Mouse (Mus musculus) hindbrain, embryonic 11.5 days (tissue): ENCODE data around the gene Wbp1. TPM values are rescaled to one million over a fixed set of nuclear protein-coding genes. Genes with fewer than 3 reads are reported as not detected.
"Not testable (repeated sequence)": the region's sequence is repeated elsewhere in the genome, so short reads cannot be mapped to it uniquely, and the experiment has no call there.

Experiments
- ATAC-seq: fragments of 200-750 bp; cut with Nextera tagmentation; 2 replicates; pipeline ENCODE4 v1.8.0; 2017; ENCODE audit warnings: mild to moderate bottlenecking, moderate TSS enrichment, moderate library complexity; ENCODE audit not compliant: low FRiP score
- DNase-seq: peaks from one replicate; pipeline ENCODE4 v3.0.0-alpha.2; 2015; ENCODE audit warnings: low spot score
- H3K27ac ChIP-seq: fragments of 300-500 bp; sonication (generic); 2 replicates; pipeline ENCODE4 v1.5.1; 2014; ENCODE audit warnings: mild to moderate bottlenecking, low read depth, low read length
- H3K27me3 ChIP-seq: fragments of 300-500 bp; sonication (generic); 2 replicates; pipeline ENCODE4 v1.6.1; 2014; ENCODE audit warnings: mild to moderate bottlenecking, low read length, moderate library complexity, mixed read lengths; ENCODE audit not compliant: control insufficient read depth, insufficient read depth
- H3K36me3 ChIP-seq: fragments of 300-500 bp; sonication (generic); 2 replicates; pipeline ENCODE4 v1.6.1; 2014; ENCODE audit warnings: mild to moderate bottlenecking, low read length, moderate library complexity, mixed read lengths; ENCODE audit not compliant: control insufficient read depth, insufficient read depth
- H3K4me1 ChIP-seq: fragments of 300-500 bp; sonication (generic); replicated peaks from 2 replicates; pipeline ENCODE4 v1.6.1; 2014; ENCODE audit warnings: low read length, mixed read lengths; ENCODE audit not compliant: control insufficient read depth, insufficient read depth
- H3K4me2 ChIP-seq: fragments of 300-500 bp; sonication (generic); replicated peaks from 2 replicates; pipeline ENCODE4 v1.6.1; 2014; ENCODE audit warnings: mild to moderate bottlenecking, low read depth, low read length
- H3K4me3 ChIP-seq: fragments of 300-500 bp; sonication (generic); 2 replicates; pipeline ENCODE4 v1.5.1; 2014; ENCODE audit warnings: low read depth, low read length
- H3K9ac ChIP-seq: fragments of 300-500 bp; sonication (generic); 2 replicates; pipeline ENCODE4 v1.6.1; 2014; ENCODE audit warnings: low read depth, low read length
- H3K9me3 ChIP-seq: fragments of 300-500 bp; sonication (generic); 2 replicates; pipeline ENCODE4 v1.6.1; 2016; ENCODE audit warnings: low read length; ENCODE audit not compliant: control insufficient read depth
- WGBS: fragments of 180-500 bp; shearing (Covaris S2); extraction: QIAGEN DNeasy Blood & Tissue Kit; methylation state at CpG from one replicate; pipeline ENCODE4 v1.1.7; 2014; 5-methylcytosine and 5-hydroxymethylcytosine counted together
- polyA plus RNA-seq: library from polyadenylated mRNA; unstranded; fragments of >200 nt; fragmentation: Nextera tagmentation; extraction: Ambion mirVana; gene quantifications from 2 replicates; pipeline ENCODE4 v1.2.1, GENCODE M21; 2014

Wbp1 gene
- polyA plus RNA-seq, 1 experiment from 2014 or later = 179 TPM

- Histone ChIP-seq H3K27ac (no peak overlapping the region), H3K36me3 (no peaks in the 10 kb centered on the region), H3K9me3 (no peaks in the 10 kb centered on the region), H3K9ac (peak overlapping the region; percentile 23; the same call in 1 of the 2 replicates), H3K27me3 (peaks cover 31% of the 10 kb centered on the region), H3K4me3 (peak overlapping the region; percentile 25), H3K4me1 (peaks cover 6% of the 10 kb centered on the region; the same call in 1 of the 2 replicates), H3K4me2 (peak overlapping the region; percentile 39)
- ATAC-seq = no peak
- 1% methylated on average over 49 of the region's 49 CpGs for WGBS
- DNase-seq = peak; percentile 51
Measured at GRCm38 (mm10) chr6:83161921-83162641, 40.7 kb upstream of the Wbp1 start.

DNA sequence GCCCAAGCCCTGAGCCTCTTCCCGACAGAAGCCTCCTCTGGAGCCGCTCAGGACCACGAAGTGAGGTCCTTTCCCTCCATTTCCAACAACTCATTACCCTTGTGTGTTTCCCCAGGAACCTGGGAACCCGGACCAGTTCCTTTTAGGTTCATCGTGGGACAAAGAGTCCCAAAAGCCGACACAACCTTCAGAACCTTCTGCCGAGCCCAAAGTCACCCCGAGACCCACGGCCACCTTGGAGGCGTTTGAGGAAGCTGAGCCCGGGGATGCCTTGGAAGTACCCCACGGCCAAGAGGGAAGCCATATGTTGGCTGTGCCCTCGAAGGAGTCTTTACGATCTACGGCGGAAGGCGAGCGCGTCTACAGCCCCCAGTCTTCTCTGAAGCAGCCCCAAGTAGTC is 40.1 kb upstream of the Wbp1 start:
- 9% methylated on average over 19 of the region's 19 CpGs for WGBS
- DNase-seq (peak; percentile 35), ATAC-seq (no peak)
- peak overlapping the region; percentile 39 for H3K4me2 ChIP-seq
- no peak overlapping the region for H3K27ac ChIP-seq
- no peaks in the 10 kb centered on the region for H3K9me3 ChIP-seq
- H3K4me3 ChIP-seq = peak overlapping the region; percentile 25
- H3K36me3 ChIP-seq = no peaks in the 10 kb centered on the region
- peaks cover 6% of the 10 kb centered on the region; the same call in 1 of the 2 replicates for H3K4me1 ChIP-seq
- H3K9ac ChIP-seq = peak overlapping the region; percentile 23; the same call in 1 of the 2 replicates
- H3K27me3 ChIP-seq = peaks cover 31% of the 10 kb centered on the region

GRCm38 (mm10) chr6:83159456-83159855 is 38.1 kb upstream of the Wbp1 start:
- peaks cover 31% of the 10 kb centered on the region for H3K27me3 ChIP-seq
- not testable (repeated sequence) for ATAC-seq, H3K9me3 ChIP-seq, H3K9ac ChIP-seq, H3K27ac ChIP-seq, H3K36me3 ChIP-seq, H3K4me2 ChIP-seq, H3K4me3 ChIP-seq
- DNase-seq = peak; percentile 71
- H3K4me1 ChIP-seq = peaks cover 11% of the 10 kb centered on the region; the same call in 1 of the 2 replicates
- 42% methylated on average over 3 of the region's 3 CpGs for WGBS

DNA sequence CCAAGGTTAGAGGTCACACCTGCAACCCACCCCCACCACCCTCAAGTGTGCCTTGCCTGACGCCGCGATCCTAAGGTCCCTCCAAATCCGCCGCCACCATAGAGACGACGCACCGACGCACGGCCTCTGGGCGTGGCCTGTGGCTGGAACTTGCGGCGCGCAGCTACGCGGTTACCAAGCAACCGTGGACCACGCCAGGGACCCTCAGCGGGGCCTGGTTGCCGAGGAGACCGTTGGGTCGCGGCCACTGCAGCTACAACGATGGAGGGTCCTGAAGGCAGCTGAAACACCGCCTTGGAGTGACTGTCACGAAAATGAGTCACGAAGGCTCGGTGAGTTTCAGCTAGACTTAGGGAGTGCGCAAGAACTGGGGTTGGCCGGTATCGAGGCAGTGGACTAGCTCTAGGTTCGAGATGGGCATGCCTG is 34.9 kb upstream of the Wbp1 start, which contains the start of the genes Wdr54 and 1700003E16Rik:
Gene Wdr54, minus strand, starts transcription at position 139 of the 426 bp plus-strand sequence.
Gene 1700003E16Rik, plus strand, starts transcription at position 146 of the 426 bp plus-strand sequence.
- no peaks in the 10 kb centered on the region for H3K36me3 ChIP-seq
- peak within 1 kb of the TSS; percentile 51 for H3K4me3 ChIP-seq
- DNase-seq (peak; percentile 95), ATAC-seq (peak; percentile 94)
- WGBS = 1% methylated on average over 32 of the region's 32 CpGs
- H3K27me3 ChIP-seq = peaks cover 14% of the 10 kb centered on the region
- no peaks in the 10 kb centered on the region for H3K9me3 ChIP-seq
- H3K4me2 ChIP-seq = peak within 1 kb of the TSS; percentile 76
- H3K9ac ChIP-seq = peak within 1 kb of the TSS; percentile 53
- peaks cover 8% of the 10 kb centered on the region; the same call in 1 of the 2 replicates for H3K4me1 ChIP-seq
- H3K27ac ChIP-seq = no peak within 1 kb of the TSS

- ATAC-seq (peak; percentile 63), DNase-seq (no peak)
- peaks cover 9% of the 10 kb centered on the region for H3K27me3 ChIP-seq
- 0 out of 2 replicates have a peak, but pooled peaks cover 8% of the 10 kb centered on the region for H3K4me1 ChIP-seq
- H3K4me2 ChIP-seq = peak overlapping the region; percentile 76
- 8% methylated on average over 23 of the region's 23 CpGs for WGBS
- peak overlapping the region; percentile 51 for H3K4me3 ChIP-seq
- no peaks in the 10 kb centered on the region for H3K36me3 ChIP-seq
- peak overlapping the region; percentile 53 for H3K9ac ChIP-seq
- H3K27ac ChIP-seq = no peak overlapping the region
- no peaks in the 10 kb centered on the region for H3K9me3 ChIP-seq
Measured at GRCm38 (mm10) chr6:83155552-83156238, 34.3 kb upstream of the Wbp1 start.

DNA sequence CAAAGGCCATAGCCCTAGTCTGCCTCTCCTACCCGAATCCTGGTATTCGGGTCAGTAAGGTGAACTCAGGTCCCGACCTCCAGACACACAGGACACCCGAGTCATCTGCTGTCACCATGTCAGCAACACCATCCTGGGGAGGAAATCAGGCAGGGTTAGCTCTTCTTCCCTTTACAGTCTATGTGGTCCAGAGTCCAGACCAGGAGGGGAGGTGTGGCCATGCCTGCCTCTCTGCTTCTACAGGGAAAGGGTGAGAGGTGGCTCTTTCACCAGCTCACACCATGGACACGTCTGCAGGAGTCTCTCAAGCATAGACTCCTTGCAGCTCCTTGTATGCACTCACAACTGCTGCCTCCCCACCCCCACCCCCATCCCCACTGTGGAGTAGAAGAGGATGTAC is 32.1 kb upstream of the Wbp1 start:
- 74% methylated on average over 5 of the region's 5 CpGs for WGBS
- Histone ChIP-seq H3K4me2 (no peak overlapping the region), H3K9ac (no peak overlapping the region), H3K4me1 (0 out of 2 replicates have a peak, but pooled peaks cover 8% of the 10 kb centered on the region), H3K27me3 (no peaks in the 10 kb centered on the region), H3K27ac (no peak overlapping the region), H3K9me3 (no peaks in the 10 kb centered on the region), H3K4me3 (no peak overlapping the region), H3K36me3 (no peaks in the 10 kb centered on the region)
- no peak for ATAC-seq
- no peak for DNase-seq

DNA sequence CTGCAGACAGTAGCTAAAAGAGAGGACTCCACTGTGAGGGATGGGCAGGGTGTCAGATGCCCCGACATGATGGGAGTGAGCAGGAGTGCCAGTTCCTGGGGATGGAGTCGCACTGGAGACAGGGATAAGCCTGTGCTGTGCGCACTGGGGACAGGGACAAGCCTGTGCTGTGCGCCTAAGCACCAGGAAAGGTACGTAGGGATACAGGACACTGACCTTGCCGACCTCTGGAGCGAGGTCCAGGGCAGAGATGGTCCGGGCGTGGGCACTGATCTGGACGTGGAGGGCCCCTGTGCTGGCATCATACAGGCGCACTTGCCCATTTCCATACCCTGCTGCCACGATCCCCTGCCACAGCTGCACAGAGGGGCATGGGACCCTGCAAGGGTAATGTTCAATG is 31.7 kb upstream of the Wbp1 start:
- no peak overlapping the region for H3K9ac ChIP-seq
- WGBS = 92% methylated on average over 12 of the region's 12 CpGs
- H3K27ac ChIP-seq = no peak overlapping the region
- H3K4me1 ChIP-seq = 0 out of 2 replicates have a peak, but pooled peaks cover 8% of the 10 kb centered on the region
- no peak overlapping the region for H3K4me3 ChIP-seq
- ATAC-seq (no peak), DNase-seq (no peak)
- no peaks in the 10 kb centered on the region for H3K9me3 ChIP-seq
- no peak overlapping the region for H3K4me2 ChIP-seq
- no peaks in the 10 kb centered on the region for H3K27me3 ChIP-seq
- no peaks in the 10 kb centered on the region for H3K36me3 ChIP-seq

DNA sequence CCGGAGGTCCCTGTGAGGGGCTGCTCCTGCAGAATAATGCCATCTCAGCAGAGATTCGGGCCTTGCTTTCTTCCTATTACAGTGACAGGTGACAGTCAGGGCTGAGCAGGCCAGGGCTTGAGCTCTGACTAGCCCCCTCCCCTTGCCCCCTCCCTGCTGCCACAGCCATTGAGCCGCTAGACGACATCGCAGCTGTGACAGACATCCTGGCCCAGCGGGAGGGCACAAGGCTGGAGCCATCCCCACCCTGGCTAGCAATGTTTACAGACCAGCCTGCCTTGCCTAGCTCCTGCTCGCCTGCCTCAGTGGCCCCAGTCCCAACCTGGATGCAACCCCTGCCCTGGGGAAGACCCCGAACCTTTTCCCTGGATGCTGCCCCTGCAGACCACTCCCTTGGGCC is 30.4 kb upstream of the Wbp1 start:
- Histone ChIP-seq H3K4me1 (0 out of 2 replicates have a peak, but pooled peaks cover 8% of the 10 kb centered on the region), H3K4me3 (no peak overlapping the region), H3K9me3 (no peaks in the 10 kb centered on the region), H3K27me3 (no peaks in the 10 kb centered on the region), H3K27ac (no peak overlapping the region), H3K9ac (no peak overlapping the region), H3K36me3 (0 out of 2 replicates have a peak, but pooled peaks cover 2% of the 10 kb centered on the region), H3K4me2 (no peak overlapping the region)
- WGBS = 24% methylated on average over 8 of the region's 8 CpGs
- ATAC-seq (no peak), DNase-seq (no peak)
